Mouse (Mus musculus): ENCODE measurements around the gene Cpped1. TPM values are rescaled to one million over a fixed set of nuclear protein-coding genes. Genes with fewer than 3 reads are reported as not detected.

Cpped1 gene
- polyA plus RNA-seq, 1 experiment from 2014 or later, result 14.2 TPM

DNA sequence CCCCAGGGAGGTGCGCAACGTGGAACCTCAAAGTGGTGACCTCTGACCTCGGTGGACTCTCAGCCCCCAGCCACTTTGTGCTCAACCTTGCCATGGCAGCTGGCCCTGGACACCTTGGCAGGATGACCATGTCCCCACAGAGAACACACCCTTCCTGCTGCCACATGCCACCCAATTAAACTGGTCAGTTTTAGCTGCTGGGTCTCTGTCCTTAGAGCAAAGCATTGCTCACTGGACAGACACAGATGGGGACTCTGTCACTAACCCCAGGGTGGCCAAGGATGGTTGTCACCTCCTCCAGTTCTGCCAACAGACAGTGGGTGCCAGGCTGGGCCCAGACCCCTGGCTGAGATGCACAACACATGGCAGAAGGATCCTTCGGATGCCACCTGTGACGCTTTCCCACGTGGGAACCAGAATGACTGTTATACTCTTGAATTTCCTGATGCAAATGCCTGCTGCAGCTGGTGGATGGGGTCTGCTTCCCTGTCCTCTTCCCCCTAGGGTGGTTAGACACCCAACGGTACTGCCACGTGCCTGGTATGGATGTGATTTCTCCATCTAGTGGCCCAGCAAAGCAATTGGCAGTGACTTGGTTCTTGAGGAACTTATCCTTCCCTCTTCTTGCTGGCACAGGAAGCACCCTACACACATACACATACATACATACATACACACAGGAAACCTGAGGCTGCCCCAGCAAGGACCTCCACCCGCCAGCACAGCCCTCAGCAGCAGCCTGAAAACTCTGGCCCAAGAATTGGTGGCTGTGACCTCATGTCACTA lies 153.8 kb downstream of the Cpped1 start:
- Histone ChIP-seq H3K9me3 (no peaks in the 10 kb centered on the region), H3K4me1 (no peaks in the 10 kb centered on the region), H3K27me3 (replicated peaks) (no peaks in the 10 kb centered on the region), H3K4me2 (no peak overlapping the region), H3K9ac (no peak overlapping the region), H3K27ac (no peak overlapping the region), H3K36me3 (replicated peaks) (no peaks in the 10 kb centered on the region), H3K4me3 (no peak overlapping the region)
- 81% methylated on average over 9 of the region's 9 CpGs for WGBS
- ATAC-seq (replicated peaks), result no peak

DNA sequence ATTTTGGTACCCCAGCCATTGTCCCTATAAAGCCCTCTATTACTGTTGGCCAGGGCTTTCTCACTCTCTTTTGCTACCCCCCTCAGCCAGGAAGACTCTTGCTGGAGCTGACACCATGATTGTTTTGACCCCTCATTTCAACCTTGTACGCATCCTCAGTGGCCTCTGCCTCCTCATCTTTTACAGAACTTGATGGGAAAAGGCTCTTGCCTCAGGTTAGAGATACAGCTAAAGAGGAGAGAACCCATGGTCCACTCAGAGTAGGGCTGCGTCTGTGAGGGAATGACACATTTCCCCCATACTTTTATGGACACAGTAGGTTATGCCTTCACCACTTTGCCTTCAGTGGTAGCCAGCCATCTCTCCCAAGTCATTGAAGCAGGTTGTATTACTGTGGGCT lies 155.1 kb downstream of the Cpped1 start:
- Histone ChIP-seq H3K27ac (no peak overlapping the region), H3K4me1 (no peaks in the 10 kb centered on the region), H3K4me2 (no peak overlapping the region), H3K27me3 (replicated peaks) (no peaks in the 10 kb centered on the region), H3K36me3 (replicated peaks) (no peaks in the 10 kb centered on the region), H3K9ac (no peak overlapping the region), H3K4me3 (no peak overlapping the region), H3K9me3 (no peaks in the 10 kb centered on the region)
- ATAC-seq (replicated peaks), result no peak
- WGBS, result 96% methylated on average over 2 of the region's 2 CpGs

Other genes starting within 250 kb of the Cpped1 start
- gene Shisa9, start 74.7 kb upstream of the Cpped1 start, polyA plus RNA-seq (2015; fragmentation: Nextera tagmentation; extraction: Ambion mirVana), result 11.1 and 12.4 TPM in 2 replicates

Data from midbrain, embryonic 15.5 days (tissue).